Mouse (Mus musculus) olfactory bulb, adult 2 months (tissue): Measurements from ENCODE around the gene Iqgap2.

ENCODE experiments used
- CTCF ChIP-seq: fragments of 200-500 bp; IDR thresholded peaks from 2 replicates; pipeline ENCODE4 v1.5.1; 2012; ENCODE audit warnings: low read depth, mild to moderate bottlenecking, low read length, moderate library complexity; ENCODE audit not compliant: insufficient read depth
- POLR2A ChIP-seq: fragments of 200-500 bp; IDR thresholded peaks from 2 replicates; pipeline ENCODE4 v1.6.1; 2012; ENCODE audit warnings: mild to moderate bottlenecking, low read depth, low read length, moderate library complexity; ENCODE audit not compliant: insufficient read depth

DNA sequence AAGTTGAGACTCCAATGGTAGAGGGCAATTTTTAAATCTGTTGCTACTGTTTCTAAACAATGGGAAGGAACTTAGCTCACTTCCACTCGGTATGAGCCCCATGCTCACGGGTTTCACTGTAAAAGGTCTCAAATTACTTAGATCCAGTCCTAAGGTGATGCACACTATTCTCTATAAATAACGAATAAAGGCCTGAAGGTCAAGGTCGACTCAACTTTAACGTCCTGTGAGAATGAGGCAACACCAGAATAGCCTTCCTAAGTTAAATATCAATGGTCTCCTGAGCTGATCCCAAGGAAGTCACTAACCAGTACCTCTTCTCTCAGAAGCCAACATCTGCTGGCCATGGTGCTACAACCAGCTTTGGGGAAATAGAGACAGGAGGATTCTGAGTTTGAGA, 45.4 kb downstream of the Iqgap2 start:
- TF ChIP-seq POLR2A (no peak), CTCF (no peak)
